Mouse (Mus musculus) cortical plate, adult 2 months (tissue): ENCODE data around the gene Lum.

Source experiments
- CTCF ChIP-seq: fragments of 200-500 bp; IDR thresholded peaks from 2 replicates; pipeline ENCODE4 v1.5.1; 2011; ENCODE audit warnings: mild to moderate bottlenecking, control low read depth, low read length; ENCODE audit not compliant: insufficient read depth; ENCODE audit errors: extremely low read depth
- POLR2A ChIP-seq: fragments of 200-500 bp; IDR thresholded peaks from 2 replicates; pipeline ENCODE4 v1.6.1; 2011; ENCODE audit warnings: mild to moderate bottlenecking, low read length, control low read depth; ENCODE audit not compliant: insufficient read depth; ENCODE audit errors: extremely low read depth

- TF ChIP-seq CTCF: no peak
- TF ChIP-seq POLR2A: no peak
Observed at GRCm38 (mm10) chr10:97606579-97606978, 41.7 kb downstream of the Lum start, which contains the start of gene Kera.
